Mouse (Mus musculus) frontal cortex, postnatal 14 days (tissue): ENCODE measurements around the gene Zgpat.

Experiments
- DNase-seq, 2 experiments: peaks; one replicate each; pipeline ENCODE4 v3.0.0; 2022; ENCODE audit warnings: low spot score in 2 of 2

Gene Zgpat

DNA sequence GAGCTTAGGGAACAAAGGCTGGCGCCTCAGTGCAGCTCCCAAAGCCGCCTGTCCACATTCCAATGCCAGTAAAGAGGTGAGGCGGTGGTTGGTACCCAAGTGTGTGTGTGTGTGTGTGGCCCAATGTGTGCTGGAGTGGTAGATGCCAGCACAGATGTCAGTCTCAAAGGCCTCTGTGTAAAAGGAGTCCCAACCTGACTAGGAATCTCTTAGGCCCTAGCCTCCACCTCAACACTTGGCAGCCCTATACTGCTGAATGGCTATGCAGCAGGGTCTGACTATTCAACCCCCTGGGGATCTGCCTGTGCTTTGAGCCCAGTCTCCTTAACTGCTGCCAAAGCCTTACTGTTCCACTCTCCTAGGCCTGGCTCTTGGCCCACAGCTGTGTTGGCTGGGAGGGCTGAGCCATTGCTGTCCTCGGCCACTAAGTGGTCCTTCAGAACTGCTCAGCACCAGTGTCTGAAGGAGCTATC is 20.2 kb downstream of the Zgpat start:
- no peak for DNase-seq

DNA sequence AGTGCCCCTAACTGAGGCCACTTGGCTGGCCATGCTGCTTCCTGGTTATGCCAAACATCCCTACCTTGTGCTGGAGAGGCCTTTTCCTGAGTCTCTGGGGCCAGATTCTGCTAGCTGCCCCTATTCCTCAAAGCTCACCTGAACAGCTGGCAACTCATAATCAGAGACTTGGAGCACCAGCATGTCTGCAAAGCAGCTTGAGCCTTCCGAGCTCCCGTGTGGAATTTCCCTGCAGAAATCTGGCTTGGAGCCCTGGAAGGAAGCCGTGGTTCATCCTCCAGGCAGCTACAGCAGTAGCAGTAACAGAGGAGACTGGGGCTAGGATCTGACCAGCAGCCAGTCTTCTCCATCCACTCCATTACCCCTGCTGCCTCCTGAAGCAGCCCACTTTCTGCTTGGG is 21.2 kb downstream of the Zgpat start:
- peak in 1 of 2 experiments; percentile 32 for DNase-seq

DNA sequence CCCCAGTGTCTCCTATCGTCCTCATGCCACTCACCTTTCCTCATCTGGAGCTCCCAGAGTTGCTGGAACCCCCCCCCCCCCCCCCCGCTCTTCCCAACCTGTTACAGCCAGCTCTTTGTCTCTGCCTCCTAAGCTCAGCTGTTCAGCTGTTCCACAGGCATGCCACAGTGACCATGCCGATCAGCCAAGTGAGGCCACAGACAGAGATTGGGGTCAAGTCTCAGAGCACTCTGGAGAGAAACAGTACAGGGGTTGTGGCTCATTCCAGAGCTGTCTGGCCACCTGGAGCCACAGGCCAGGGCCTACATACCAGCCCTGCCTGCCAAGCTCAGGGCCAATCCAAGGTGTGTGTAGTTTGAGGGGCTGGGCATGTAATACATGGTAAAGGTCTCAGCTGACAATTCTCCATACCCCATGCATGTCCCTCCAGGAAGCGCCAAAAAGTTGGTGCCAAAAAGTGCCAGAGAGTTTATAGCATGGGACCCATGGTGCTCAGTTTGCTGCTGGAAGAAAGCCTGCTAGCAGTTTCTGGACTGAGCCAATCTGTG is 22.0 kb downstream of the Zgpat start:
- DNase-seq = no peak

DNA sequence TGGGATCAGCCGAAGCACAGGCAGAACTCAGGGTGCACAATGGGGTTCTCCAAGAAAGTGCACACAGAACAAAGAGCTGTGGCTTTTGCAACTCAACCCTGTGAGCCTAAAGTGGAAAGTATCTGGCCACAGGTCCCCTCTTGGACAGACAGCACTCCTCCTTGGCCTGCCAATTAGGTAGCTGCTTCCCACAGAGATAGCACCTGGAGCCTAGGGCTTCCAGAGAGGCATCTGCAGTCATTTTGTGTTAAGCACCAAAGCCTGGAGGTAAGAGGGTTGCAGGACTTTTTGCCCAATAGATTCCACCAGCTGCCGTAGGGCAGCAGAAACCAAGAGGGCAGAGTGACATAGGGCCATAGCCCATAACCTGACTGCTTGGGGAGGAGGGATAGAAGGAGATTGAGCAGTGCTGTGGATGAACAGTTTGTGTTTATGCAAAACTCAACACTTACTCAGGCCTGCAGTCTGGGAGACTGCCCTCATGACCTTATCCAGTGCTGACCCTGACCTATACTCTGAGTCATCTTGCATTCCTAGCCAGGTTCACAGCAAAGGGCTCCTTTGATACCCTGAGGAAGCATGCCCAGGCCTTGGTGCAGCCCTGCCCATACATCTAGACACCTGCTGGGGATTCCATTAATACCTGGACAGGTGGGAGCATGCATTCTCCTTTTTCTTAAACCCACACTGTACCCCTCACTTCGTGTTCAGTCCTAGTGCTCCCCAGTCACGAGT is 25.6 kb downstream of the Zgpat start:
- no peak for DNase-seq

DNA sequence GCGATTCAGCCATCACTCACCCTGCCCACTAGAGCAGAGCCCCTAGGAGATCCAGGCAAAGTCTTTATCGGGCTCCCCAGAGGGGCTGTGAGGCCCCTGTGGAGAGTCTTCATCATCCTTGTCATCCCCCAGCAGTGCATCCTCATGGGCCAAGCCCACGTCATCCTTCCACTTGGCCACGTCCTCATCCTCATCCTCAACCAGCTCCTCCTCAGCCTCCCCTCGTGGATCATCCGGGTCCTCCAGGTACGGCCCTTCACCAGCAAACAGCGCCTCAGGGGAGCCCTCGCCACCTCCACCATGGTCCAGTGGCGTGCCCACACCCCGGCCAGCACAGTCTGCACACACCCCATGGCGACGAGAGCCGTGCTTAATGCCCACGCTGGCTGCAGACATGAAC is 26.3 kb downstream of the Zgpat start:
- no peak for DNase-seq

DNA sequence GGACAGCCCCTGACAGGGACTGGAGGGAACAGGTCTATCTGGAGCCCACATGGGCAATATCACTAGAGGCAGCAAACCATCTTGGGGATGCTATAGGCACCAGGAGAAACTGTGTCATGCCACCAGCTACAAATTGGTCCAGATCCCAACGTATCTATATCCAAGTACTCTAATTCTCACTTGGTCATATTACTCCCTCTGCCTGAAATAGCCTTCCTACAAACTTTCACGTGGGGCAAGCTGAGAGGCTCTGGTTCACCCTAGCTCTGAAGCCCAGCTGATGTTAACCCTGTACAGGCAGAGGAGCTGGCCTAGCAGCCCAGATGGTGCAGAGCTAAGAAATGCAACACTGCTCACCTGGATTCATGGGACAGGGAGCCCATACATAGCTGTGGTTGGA is 26.8 kb downstream of the Zgpat start:
- no peak for DNase-seq

DNA sequence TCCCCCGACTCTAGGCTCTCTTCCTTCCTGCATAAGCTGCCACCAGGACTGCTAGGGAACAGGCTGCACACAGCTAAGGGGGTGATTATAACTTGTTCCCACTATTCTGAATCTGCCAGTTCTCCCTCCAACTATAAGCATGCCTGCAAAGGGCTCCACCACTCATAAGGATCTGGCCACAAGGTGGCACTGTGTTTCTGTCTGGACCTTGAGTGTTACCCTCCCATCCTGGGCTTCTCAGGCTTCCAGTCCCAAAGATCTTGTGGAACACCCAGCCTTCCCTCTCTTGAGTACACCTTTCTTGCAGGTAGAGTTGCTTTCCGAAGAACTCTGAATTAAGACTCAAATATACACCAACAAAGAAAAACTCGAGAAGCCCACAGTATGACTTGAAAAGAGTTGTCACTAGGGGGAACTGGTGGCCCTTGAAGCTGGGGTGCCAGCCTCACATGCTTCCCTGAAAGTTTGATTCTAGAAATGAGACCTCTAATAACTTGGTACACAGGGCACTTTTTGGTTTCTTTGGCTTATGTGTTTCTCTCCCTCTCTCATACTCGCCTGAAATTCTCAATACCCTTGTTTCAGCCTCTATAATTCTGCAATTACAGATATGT is 28.0 kb downstream of the Zgpat start:
- peak; percentile 67 to 87 for DNase-seq

DNA sequence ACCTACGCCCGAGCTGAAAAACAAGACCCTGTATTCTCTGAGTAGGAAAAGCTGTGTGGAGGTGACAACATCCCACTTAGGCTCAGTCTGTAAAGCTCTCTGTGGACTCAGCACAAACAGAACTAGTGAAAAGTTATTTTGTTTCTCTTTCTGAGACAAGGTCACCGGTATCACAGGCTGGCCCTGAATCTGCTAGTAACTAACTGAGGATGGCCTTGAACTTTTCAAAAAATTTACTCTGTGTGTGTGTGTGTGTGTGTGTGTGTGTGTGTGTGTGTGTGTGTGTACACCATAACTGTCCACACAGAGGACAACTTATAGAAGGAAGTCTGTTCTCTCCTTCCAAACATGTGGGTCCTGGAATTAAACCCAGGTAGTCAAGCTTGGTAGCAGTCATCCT is 29.4 kb downstream of the Zgpat start:
- DNase-seq = no peak

DNA sequence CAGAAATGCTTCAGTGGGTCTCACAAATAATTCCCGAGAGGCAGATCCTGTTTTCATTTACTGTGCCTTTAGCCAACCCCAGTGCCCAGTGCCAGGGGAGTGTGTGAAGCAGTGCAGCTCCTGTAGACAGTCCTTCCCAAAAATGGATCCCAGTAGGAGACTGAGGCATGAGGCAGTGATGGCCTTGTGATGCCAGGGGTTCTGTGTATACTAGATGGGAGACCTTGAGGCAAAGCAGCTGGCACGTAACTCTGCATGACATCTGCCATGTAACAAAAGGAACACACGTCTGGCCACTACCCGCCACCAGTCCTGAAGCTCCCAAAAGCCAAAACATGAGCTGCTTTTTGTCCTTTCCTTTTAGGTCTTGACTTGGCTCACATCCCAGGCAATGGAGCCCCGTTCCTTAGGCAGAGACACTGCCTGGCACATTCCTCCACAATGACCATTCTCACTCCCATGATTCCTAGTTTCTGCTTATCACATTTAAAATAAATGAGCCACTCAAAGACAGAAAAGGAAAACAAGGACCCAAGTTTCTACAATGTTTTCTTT is 32.6 kb downstream of the Zgpat start:
- no peak for DNase-seq

DNA sequence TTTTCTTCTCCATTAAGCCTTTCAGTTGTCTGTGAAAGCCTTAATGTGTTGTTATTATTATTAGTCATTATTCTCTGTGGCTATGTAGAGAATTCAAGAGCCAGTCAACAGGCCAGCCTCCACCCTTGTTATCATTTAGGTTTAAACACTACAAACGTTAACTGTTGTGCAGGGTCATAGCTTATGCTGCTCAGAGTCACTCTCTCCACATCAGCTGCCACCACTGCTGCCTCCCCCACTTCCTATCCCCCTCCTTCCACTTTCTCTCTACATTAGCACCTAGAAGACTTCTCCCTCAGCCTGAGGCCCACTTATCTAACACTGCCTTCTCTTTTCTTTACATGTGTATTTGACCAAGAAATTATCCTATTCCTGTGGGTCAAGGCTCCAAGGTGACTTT is 36.8 kb downstream of the Zgpat start:
- no peak for DNase-seq

DNA sequence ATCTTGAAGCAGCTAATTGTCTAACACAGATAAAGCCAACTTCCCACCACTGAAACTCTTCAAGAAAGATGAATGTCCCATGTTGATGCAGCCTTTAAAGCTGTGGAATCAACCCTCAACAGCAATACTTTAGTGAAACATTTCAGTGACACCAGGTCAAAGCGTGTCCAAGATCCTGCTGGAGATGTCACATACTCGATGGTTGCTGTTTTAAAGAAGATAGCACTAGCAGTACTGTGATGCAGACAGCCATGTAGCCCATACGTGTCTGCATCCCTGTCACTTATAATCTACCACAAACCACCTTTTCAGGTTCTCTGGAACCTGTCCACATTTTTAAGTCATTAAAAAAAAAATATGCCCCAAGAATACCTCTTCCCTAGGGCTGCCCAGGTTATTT is 39.0 kb downstream of the Zgpat start:
- DNase-seq = no peak

DNA sequence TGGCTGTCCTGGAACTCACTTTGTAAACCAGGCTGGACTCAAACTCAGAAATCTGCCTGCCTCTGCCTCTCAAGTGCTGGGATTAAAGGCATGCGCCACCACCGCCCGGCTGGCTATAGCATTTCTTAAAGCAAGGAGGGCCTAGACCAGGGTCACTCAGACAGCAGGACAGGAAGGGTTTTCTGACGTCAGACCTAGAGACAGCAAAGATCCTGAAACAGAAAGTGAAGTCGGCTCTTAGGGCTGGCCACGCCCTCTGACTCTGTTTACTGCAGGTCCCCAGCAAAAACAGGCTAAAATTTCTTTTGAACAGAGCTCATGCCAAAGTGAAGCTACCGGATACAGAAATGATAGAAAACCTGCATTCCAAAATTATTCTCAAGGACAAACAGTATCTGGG is 44.9 kb downstream of the Zgpat start:
- DNase-seq = no peak

DNA sequence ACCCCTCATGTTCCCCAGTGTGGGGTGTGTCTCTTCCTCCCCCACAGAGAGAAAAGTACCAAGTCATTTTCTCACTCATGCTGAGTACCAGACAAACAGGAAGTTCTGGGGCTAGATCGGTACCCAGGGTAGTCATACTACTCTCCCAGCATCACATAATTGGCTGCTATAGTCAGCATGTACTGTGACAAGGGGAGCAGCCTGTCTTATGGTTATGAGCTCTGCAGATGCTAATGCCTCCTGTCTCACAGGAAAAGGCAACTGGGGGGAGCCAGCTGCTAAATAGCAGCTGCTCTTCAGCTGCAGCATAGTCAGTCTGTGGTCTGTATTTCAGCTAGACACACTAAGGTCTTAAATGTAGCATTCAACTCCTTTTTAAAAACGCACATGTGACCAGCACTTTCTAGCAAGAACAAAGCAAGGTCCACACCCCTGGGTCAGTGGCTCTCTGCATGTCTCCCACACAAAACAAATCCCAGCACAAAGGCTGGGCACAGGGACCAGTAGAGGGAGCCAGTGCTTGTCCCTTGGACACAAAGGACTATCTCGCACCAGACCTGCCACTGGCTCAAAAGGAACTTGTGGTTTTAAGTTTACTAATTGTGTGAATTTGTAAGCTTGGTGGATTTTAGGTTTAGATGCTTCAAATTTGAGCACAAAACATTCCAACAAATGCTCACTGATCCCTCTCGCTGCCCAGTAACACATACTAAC is 46.2 kb downstream of the Zgpat start:
- DNase-seq = peak in 1 of 2 experiments; percentile 56

DNA sequence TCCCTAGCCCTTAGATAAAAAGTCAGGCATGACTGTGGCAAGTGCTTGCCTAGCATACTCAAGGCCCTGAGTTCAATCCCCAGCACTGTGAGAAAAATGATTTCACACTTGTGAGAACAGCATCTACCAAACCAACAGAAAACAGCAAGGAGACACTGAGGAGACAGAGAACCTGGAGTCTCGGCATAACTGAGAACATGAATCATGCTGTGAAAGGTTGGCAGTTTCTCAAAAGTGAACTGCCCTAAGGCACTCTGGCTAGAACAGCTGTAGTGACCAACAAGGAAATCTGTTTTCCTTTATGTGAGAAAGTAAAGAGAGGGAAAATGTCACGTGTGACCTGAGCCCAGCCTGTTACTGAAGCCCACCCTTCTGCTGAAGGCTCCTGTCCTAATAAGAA is 48.4 kb downstream of the Zgpat start:
- no peak for DNase-seq

DNA sequence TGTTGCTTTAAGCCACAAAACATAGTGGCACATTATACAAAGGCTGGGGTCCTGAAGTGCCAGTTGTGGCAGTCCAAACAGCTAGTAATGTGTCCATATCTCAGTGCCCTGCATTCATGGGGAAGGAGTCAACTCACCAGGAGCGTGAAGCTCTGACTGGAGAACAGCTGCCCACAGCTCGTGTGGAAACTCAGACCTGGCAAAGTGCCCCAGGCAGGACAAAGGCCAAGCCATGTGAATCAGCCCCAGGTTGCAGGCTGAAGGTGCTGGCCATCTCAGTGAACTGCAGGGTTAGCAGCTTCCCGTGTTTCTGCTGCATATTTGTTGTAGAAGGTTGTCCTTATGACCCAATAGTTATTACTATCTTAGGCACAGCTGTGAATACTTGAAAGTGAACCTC is 51.2 kb downstream of the Zgpat start:
- DNase-seq = no peak

DNA sequence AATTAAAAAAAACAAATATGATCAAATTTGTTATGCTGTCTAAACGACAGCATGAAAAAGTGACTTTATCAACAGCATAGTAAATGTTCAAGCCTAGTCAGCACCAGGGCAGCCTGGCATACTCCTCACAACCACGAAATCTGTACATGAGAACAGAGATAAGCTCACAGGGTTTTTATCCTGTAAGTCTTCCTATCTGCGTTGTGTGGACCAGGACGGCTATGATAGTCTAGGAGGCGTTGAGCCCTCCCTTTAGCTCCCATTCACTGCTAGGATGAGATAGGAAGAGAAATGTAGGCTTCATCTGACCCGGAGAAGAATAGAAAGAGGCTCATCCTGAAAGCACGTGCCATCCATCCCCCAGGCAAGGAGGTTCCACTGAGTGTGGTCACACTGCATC is 54.6 kb downstream of the Zgpat start:
- no peak for DNase-seq

DNA sequence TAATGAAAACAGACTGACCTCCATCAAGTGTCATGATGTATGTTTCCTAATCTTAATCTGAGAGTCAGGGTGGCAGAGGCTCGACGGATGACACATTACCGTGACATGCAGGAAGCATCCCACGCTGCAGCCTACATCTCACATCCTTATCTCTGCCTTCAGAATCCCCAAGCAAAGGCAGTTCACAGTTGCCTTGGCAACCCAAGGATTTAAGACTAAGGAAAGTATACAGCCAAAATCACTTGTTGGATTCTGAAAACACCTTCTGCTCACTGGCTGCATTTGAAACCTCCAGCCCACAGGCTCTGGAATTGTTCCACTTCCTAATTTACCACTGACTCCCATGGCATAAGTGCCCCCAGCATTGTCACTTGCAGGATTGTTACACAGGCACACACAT is 55.7 kb downstream of the Zgpat start:
- DNase-seq = peak; percentile 26 to 52

DNA sequence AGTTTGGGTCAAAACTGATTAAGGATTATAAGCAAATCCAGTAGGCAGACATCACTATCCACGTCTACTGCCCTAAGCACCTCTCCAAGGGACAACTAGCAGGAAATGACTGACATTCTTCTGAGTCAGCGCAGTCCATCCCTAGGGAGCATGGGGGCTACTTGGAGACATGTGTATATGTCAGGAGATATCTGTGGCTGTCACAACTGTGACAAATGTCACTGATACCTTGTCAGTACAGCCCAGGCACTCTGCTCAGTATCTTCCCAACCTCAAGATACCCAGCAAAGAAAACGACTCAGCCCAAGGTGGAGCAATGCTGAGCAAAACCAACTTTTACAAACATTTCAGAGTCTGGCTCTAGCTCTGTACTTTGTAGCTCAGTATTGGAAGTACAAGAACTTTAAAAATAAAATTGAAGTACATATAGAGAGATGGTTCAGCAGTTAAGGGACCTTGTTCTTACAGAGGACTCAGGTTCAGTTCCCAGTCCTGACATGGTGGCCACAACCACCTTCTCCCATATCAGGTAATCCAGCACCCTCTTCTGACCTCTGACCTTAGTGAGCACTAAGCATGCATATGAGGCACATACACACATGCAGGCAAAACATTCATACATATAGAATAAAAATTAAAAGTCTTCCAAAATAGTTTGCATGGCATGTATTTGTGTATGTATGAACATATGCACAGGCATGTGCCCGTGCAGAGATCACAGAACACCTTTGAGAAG is 56.3 kb downstream of the Zgpat start:
- no peak for DNase-seq

DNA sequence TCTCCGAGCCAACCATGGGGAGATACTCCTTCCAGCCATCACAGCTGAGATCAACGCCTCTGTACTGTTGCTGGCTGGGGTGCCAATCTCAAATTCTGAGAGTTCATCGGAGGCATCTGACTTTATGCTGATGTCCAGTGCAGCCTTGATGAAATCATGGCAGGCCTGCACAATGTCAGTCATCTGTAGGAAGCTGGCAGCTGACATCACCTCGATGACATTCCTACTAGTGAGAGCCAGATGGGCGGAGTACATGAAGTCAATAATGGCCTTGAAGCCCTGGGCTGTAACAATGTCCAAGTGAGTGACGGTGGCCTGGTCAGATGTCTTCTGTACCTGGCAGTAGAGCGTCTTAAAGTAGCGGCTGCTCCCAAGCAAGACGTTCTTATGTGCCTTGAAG is 59.1 kb downstream of the Zgpat start:
- DNase-seq = no peak
